Mouse (Mus musculus) cortical plate, adult 2 months (tissue): ENCODE results near the gene Cln6. TPM values are rescaled to one million over a fixed set of nuclear protein-coding genes. Genes with fewer than 3 reads are reported as not detected.
A peak's percentile ranks its signal among the peaks of the same experiment; 100 is the strongest.

Experiments used
- H3K27ac ChIP-seq: fragments of 200-500 bp; 2 replicates; pipeline ENCODE4 v1.5.1; 2012; ENCODE audit warnings: low read length, control low read depth, inconsistent platforms; ENCODE audit not compliant: insufficient read depth
- H3K4me1 ChIP-seq: fragments of 200-500 bp; 2 replicates; pipeline ENCODE4 v1.6.1; 2011; ENCODE audit warnings: low read length; ENCODE audit not compliant: control insufficient read depth, insufficient read depth
- H3K4me3 ChIP-seq: fragments of 200-500 bp; 2 replicates; pipeline ENCODE4 v1.5.1; 2011; ENCODE audit warnings: mild to moderate bottlenecking, low read length, control low read depth; ENCODE audit not compliant: insufficient read depth
- CTCF ChIP-seq: fragments of 200-500 bp; IDR thresholded peaks from 2 replicates; pipeline ENCODE4 v1.5.1; 2011; ENCODE audit warnings: mild to moderate bottlenecking, control low read depth, low read length; ENCODE audit not compliant: insufficient read depth; ENCODE audit errors: extremely low read depth
- POLR2A ChIP-seq: fragments of 200-500 bp; IDR thresholded peaks from 2 replicates; pipeline ENCODE4 v1.6.1; 2011; ENCODE audit warnings: mild to moderate bottlenecking, low read length, control low read depth; ENCODE audit not compliant: insufficient read depth; ENCODE audit errors: extremely low read depth
- polyA plus RNA-seq: library from polyadenylated mRNA; depleted of rRNA; stranded (reverse); fragments of >200 nt; gene quantifications from 2 replicates; pipeline ENCODE4 v1.2.3, GENCODE M21; 2012

Gene Cln6
- polyA plus RNA-seq, 1 experiment, result 15.3 TPM

DNA sequence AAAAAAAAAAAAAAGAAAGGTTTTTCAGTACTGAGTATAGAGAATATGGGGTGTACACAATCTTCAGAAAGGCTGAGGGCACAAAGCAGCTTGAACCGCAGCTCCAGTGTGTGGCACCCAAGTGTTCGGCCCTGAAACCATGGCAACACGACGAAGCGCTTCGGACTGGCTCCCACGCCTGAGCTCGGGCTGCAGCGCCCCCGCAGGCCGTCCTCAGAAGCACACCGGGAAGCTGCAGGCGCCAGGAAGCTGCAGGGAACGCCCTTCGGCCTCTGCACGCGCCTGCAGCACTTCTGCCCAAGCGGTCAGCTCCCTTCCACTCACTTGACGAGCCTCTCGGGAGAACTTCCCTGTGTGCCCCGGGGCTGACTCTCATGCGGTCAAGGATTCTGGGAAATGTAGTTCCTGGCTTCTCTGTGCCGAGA is 9.9 kb upstream of the Cln6 start:
- peak; percentile 63 for TF ChIP-seq CTCF
- peak; percentile 57; the same call in 1 of the 2 replicates for TF ChIP-seq POLR2A
- no peak overlapping the region for H3K27ac ChIP-seq
- no peaks in the 10 kb centered on the region for H3K4me1 ChIP-seq
- H3K4me3 ChIP-seq, result peak overlapping the region; percentile 17

DNA sequence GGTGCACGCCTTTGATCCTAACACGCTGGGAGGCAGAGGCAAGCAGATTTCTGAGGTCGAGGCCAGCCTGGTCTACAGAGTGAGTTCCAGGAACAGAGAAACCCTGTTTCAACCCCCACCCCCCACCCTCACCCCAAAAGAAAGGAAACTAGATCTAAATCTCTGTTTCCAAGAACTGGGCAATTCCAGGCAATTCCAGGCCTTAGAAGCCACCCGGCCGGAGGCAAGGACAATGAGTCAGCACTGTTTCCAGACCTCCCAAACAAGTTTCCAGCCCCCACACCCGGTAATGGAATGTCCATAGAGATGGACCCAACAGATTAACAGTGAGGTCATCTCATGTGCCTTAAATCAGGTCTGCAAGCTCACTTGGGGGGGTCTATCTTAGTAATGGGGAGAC is 8.7 kb upstream of the Cln6 start:
- Histone ChIP-seq H3K4me3 (no peak overlapping the region), H3K4me1 (no peaks in the 10 kb centered on the region), H3K27ac (no peak overlapping the region)
- TF ChIP-seq CTCF, result no peak
- no peak for TF ChIP-seq POLR2A

DNA sequence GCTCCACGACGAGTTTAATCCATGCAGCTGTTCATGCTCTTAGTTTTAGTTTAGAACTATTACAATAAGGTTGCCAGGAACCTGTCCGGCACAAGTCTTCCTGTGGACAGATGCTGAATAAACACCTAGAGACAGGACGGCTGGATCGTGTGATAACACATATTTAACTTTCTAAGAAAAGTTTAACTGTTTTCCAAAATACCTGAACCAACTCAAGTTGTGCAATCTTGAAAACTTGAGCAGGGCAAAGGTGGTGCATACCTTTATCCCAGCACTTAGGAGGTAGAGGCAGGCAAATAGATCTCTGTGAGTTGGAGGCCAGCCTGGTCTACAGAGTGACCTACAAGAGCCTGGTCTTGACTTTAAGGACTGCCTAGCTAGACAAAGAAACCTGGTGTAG is 3.7 kb upstream of the Cln6 start:
- H3K4me1 ChIP-seq, result no peaks in the 10 kb centered on the region

DNA sequence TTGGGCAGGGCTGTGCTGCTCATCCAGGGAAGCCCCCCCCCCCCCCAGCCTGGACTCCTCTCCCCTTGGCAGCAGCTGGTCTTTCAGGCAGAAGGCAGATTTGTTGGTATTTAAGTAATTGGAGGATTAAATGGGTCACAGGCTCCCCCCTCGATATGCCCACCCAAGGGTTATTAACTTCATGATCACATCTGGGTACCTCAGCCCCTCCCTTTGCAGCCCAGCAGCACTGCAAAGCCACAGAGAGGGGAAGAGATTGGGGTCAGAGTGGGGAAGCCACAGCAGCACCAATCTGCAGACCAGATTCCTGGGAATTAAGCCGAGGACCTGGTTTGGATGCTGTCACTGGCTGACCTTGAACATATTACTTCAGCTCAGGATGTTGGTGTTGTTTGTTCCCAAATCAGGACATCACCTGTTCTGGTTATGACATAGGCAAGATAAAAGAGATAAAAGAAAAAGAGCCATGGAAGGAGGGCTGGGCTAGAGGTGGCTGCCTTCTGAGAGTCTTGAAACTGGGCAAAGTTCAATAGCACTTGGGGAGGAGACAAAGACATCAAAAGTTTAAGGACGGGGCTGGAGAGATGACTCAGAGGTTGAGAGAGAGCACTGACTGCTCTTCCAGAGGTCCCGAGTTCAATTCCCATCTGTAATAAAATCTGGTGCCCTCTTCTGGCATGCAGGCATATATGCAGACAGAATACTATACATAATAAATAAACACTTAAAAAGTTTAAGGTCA is 2.7 kb upstream of the Cln6 start:
- no peaks in the 10 kb centered on the region for H3K4me1 ChIP-seq
- no peak overlapping the region for H3K4me3 ChIP-seq
- no peak for TF ChIP-seq CTCF
- TF ChIP-seq POLR2A, result no peak
- no peak overlapping the region for H3K27ac ChIP-seq

More for the DNA sequence above, 3.7 kb upstream of the Cln6 start:
- no peak for TF ChIP-seq CTCF
- TF ChIP-seq POLR2A, result no peak
- Histone ChIP-seq H3K27ac (no peak overlapping the region), H3K4me3 (no peak overlapping the region)

DNA sequence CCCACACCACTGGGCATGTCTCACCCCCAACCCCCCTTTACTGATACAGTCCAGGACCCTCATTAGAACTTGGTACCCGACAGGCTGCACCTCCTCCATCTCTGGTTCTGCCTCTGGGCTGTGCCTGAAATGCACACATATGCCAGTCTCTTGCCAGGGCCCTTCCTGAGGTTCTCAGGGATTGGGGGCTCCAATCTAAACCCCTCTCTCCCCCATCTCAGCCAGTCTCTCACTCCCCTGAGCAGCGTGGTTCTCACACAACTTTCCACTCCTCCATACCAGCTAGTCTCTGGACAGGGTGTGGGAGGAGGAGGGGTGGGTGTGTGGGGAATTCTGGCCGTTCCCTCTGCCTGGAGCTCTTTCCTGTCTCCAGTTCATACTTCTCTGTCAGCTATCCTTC is 974 bp upstream of the Cln6 start:
- Histone ChIP-seq H3K27ac (no peak overlapping the region), H3K4me3 (no peak overlapping the region), H3K4me1 (no peaks in the 10 kb centered on the region)
- TF ChIP-seq CTCF (no peak), POLR2A (no peak)

DNA sequence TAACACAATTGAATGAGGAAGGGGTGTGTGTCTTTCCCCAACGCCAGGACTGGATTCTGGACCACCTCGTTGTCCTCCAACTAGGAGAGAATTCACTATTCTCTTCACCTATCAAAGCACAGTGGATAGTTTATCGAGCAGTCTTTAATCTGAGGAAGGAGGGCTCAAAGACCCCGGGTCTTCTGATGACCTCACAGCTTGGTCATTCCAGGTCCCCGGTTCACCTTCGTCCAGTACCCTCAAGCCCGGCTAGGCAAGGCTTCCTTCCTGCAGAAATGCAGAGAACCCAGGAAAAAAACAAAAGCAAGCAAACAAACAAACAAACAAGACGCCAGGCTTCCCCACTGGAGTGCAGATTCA is 459 bp upstream of the Cln6 start:
- peak overlapping the region; percentile 58 for H3K4me3 ChIP-seq
- H3K27ac ChIP-seq, result no peak overlapping the region
- TF ChIP-seq POLR2A (no peak), CTCF (no peak)
- H3K4me1 ChIP-seq, result no peaks in the 10 kb centered on the region

DNA sequence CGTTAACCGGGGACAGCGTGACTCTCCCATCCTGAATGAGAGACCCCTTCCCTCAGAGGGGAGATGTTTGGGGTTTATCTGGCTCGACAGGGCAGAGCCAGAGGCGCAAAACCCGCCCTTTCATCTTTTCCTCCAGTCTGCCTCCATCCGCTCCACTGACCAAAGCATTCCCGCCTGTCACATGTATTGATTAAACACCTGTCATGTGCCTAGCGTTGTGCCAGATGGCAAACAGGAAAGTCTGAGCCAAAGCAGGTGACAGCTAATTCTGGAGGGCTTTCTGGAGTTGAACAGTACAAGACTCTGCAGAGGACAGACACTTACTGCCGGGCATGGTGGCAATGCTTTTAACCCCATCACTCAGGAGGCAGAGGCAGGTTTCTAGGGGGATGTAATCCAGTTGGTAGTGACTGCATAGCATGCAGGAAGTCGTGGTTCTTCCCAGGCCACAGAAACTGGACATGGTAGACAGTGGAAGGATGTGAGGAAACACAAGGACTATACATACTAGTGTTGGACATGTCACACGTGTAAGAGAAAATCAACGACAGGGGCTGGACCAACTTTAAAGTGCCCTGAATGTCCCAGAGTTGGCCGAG is 686 bp downstream of the Cln6 start:
- TF ChIP-seq CTCF (no peak), POLR2A (no peak)
- H3K27ac ChIP-seq, result no peak overlapping the region

DNA sequence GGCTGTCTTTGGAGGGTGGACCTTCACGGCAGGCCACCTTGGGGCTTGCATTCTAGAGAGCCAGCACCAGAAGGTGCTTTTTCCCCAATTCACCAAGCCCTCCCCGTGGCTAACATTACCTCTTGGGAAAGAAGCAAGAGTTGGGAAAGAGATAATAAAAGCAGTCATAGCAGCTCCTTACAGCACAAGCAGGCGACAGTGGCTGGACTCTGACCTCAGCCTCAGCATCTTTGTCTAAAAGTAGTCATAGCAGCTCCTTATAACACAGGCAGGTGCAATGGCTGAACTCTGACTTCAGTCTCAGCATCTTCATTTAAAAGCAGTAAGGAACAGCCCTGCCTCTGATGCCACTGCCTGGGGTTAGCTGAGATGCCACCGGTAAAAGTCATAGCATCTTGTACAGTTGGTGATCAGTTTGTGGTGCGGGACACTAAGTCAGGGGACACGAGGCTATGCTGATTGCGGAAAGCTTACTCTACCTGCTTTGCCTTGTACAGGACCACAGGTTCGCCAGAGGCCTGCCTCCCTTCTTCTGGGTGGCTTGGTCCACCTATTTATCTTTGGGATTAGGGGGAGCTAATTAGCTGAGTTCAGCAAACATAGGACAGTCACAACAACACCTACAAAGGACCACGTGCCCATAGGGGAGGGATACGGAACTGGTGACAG is 4.9 kb downstream of the Cln6 start:
- no peak for TF ChIP-seq CTCF
- TF ChIP-seq POLR2A, result no peak
- Histone ChIP-seq H3K4me3 (no peak overlapping the region), H3K4me1 (no peaks in the 10 kb centered on the region), H3K27ac (no peak overlapping the region)

More for the DNA sequence above, 686 bp downstream of the Cln6 start:
- Histone ChIP-seq H3K4me3 (peak overlapping the region; percentile 58), H3K4me1 (no peaks in the 10 kb centered on the region)

DNA sequence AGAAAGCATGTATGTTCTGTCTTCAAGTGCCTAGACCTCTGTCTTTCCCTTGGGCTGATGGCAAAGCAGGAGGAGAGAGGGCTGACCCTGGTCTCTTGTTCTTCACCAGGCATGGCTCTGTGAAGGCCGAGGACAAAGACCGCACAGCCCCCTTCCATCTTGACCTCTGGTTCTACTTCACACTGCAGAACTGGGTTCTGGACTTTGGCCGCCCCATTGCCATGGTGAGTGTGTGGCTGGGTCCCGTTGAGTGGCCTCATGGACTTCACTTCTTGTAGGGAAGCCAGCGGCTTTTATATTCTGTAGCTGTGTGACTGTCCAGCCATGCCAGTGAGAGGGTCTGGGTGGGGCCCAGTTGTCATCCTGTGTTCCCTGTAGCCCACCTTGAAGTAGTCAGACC is 5.9 kb downstream of the Cln6 start:
- H3K4me1 ChIP-seq, result peaks cover 1% of the 10 kb centered on the region; the same call in 1 of the 2 replicates
- TF ChIP-seq POLR2A, result no peak
- TF ChIP-seq CTCF, result no peak
- H3K27ac ChIP-seq, result no peak overlapping the region

DNA sequence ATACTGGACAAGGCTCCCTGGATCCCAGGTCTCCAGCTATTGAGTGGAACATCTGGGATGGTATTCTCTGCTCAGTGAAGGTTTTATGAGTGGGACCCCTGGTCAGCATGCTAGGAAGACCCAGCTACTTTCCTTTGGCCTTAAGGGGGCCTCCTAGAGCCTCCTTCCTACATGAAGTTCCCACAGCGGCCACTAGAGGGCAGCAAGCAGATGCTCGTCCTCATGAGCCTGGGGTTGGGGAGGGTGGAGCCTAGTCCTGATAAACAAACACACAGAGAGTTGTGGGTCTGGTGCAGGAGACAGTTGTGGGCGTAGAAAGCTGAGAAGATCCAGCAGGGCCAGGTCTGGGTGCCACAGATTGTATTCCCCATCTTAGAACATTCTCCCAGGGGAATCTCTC is 9.1 kb downstream of the Cln6 start:
- peak; percentile 99 for TF ChIP-seq CTCF
- TF ChIP-seq POLR2A, result no peak
- Histone ChIP-seq H3K4me1 (peaks cover 1% of the 10 kb centered on the region; the same call in 1 of the 2 replicates), H3K4me3 (no peak overlapping the region), H3K27ac (no peak overlapping the region)

More for the DNA sequence above, 5.9 kb downstream of the Cln6 start:
- no peak overlapping the region for H3K4me3 ChIP-seq

DNA sequence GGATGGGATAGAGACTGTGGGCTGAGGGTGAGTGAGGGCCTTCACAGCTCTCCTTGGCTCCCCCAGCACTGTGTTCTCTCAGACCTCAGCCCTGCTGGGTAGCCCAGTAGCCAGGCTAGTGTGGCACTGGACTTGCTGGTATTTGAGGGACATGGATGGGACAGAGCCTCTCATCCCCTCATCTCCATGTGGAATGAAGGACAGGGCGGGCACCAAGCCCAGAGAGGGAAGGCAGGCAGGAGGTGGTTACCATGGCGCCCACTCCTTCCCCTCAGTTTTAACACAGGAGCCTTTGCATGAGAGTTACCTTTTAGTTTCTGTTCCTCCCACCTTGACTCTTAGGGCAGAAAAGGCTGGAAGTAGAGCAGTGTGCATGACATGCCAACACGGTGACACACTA is 10.1 kb downstream of the Cln6 start:
- no peak for TF ChIP-seq POLR2A
- TF ChIP-seq CTCF, result no peak
- no peak overlapping the region for H3K4me3 ChIP-seq
- H3K27ac ChIP-seq, result no peak overlapping the region
- peaks cover 1% of the 10 kb centered on the region; the same call in 1 of the 2 replicates for H3K4me1 ChIP-seq
